Mouse (Mus musculus) cerebellum, adult 9-11 months (tissue): ENCODE results near the gene Shb.
"Not testable (repeated sequence)": the region's sequence is repeated elsewhere in the genome, so short reads cannot be mapped to it uniquely, and the experiment has no call there.

Source experiments
- DNase-seq: peaks from one replicate; pipeline ENCODE4 v3.0.0; 2022

Gene Shb

GRCm38 (mm10) chr4:45412433-45413192 lies 119.7 kb downstream of the Shb start:
- DNase-seq, result no peak

GRCm38 (mm10) chr4:45411181-45411790 lies 121.0 kb downstream of the Shb start:
- DNase-seq, result no peak

DNA sequence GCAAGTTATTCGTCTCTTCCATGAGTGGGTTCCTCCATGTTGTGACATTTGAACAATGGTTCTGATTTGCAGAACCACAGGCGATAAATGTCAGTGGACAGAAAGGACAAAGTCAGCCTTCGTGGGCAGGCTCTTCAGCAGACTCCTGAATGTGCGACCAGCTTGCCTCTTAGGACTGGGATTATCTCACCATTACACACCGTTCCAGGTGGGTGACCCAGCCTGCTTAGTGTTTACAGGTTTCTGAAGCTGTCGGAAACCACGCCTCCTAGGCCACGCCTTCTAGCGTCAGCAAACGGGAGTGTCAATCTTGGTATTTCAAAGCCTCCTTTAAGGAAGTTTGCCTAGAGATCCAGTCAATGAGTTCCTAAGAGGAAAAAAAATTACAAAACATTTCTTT lies 123.0 kb downstream of the Shb start:
- peak; percentile 70 for DNase-seq

DNA sequence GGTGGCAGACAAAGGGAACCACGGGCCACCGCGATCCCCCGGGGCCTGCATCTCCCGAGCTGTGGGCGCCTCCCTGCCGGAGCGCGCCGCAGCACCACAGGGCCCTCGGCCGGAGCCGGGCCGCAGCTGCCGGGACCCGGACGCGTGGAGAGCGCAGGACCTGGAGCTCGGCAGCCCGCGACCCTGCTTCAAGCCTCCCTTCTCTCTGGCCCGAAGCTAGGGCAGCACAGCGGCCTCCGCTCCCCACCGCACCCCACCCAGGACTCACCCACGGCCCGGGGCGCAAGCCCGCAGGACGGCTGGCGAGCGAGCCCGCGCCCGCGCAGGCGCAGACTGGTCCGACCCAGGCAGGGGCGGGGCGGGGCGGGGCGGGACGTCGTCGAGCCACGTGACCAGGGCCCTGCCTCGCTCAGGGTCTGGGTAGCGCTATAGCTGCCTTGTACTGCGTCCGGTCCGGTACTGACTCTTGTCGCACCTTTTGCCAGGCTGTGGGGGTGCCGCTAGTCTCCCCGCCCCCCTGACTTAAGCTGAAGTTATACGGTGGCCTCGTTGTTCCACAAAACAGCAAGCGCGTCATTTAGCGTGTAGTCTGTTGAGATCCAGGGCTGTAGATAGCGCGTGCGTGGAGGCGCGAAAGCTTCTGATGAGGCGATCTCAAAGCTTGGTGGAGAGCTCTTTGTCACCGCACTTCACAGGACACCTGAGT lies 123.7 kb downstream of the Shb start, which contains the start of gene Slc25a51:
Slc25a51 (minus strand) TSS at position 340 of the 706 bp plus-strand sequence.
- DNase-seq, result peak; percentile 91

DNA sequence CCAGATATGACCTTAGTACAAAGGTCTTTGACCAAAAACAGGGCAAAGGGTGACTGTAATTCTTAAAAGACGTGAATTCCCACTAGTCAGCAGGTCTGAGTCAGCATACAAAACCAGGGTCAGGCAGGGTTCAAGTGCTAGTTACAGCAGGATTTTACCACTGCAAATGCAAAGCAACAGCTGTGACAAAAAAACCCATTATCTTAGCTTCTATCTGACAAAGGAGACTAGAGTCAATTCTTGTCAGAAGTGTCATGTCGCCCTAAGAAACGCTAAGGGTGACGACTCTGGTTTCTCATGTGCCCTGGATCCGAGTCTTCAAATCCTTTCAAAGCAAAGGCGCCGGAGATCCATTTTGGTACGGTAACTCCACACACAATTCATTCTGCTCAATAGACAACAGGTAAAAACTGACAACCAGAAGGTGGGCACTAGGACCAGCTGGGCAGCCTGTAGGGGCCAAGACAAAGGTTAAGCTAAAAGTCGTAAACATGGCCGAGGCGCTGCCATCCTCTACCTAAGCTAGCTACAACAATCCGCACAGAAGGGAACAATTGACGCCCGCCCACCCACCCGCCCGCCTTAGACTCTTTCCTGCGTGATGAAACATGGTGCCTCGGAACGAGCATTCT lies 124.5 kb downstream of the Shb start:
- DNase-seq, result peak; percentile 50

DNA sequence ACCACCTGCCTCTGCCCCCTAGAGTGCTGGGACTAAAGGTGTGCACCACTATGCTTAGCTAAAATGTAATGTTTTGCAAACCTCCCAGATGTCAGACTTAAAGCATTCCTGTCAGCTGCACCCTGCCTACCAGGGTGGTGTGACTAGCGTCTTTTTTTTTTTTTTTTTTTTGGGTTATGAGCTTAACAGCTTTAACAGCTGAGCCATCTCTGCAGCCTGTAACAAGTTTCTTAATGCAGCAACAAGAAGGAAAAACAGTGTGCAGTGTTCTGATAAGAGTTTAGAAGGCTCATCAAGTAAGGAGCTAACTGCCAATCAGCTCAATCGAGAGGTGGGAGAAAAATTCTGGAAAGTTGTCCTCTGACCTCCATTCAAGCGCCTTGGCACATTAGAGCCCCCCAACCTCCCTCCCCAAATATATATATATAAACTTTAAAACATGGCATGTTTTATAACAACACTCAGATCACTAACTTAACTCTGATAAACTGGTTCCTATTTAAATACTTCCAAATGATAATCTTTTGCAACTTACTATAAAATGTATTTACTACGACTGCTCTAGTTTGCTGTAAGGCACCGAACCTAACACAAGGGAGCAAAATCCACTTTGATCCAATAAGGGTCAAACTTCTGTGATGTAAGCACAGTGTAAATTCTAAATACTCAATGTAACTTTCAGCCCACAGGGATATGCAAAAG lies 125.1 kb downstream of the Shb start:
- no peak for DNase-seq

DNA sequence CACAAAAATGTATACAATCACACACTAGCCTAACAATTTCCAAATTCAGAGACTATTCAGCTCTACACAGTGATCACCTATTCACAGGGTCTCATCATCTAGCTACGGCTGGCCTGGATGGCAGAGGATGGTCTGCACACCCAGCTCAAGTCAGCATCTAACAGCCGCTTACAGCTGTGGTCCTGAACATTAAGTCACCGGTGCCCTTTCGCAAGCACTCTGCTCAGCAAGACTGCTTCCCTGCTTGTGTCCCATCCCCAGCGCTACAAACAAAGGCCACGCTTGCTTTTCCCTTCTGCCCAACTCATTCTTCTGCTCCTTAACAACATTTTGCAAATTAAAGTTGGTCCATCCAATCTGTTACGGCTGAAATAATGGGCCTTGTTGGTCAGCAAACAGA lies 125.9 kb downstream of the Shb start:
- DNase-seq, result no peak

DNA sequence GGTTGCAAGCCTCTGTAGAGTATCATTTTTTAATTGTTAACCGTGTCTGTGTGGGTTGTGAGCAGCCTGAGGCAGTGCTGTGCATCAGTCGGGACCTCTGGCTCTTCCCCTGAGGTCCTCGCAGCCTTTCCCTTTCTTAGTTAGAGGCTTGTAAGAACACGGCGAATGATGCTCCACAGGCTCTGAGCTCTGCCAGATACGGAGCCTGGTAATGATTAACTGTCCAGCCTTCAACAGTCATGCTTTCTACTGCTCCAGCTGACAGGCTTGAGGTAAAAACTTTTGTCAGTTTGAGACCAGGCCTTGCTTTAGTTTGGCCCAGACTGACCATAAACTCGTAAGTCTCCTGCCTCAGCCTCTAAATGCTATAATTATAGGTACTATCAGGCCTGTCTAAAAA lies 127.0 kb downstream of the Shb start:
- DNase-seq, result no peak

- no peak for DNase-seq
These were observed 128.2 kb downstream of the Shb start for GRCm38 (mm10) chr4:45404086-45404485.

DNA sequence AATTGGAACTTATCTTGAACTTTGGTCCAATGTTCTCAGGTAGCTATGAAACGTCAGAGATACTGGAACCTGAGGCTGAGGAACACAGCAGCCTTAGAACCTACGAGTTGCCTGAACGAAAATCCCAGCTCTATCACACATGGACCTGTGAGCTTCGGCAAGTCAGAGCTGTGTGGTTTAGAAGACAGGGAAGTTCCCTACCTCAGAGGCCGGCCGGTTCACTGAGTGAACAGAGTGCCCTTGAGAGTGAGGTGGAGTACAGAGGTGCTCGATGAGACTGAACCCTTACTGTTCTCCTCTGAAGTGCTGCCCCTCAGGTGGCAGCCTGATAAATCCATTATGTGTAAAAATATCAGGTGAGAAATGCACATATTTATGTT lies 128.8 kb downstream of the Shb start:
- no peak for DNase-seq

DNA sequence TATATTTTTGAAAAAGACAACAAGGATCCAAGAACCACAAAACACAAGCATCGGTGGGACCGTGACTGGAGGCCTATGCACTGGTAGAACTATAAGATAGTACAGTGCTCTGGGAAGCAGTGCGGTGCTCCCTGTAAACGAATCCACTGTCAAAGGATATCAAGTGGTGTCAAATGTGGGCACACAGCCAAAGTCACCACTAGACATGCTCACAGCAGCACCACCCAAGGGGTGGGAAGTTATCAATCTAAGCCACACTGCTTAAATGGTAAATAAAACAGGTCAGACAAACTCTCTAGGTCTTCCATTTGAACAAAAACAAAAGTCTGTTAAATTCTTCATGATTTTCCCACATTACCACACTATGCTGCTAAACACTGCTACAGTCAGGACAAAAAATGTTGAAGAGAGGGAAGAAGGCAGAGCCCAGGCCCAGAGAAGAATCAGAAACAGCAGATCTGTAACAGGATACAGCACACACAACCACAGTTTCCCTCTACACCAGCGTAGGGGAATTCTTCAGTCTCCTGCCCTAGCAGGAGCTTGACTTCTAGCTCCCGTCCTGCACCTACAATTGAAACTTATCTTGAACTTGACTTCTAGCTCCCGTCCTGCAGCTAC lies 129.3 kb downstream of the Shb start:
- no peak for DNase-seq

DNA sequence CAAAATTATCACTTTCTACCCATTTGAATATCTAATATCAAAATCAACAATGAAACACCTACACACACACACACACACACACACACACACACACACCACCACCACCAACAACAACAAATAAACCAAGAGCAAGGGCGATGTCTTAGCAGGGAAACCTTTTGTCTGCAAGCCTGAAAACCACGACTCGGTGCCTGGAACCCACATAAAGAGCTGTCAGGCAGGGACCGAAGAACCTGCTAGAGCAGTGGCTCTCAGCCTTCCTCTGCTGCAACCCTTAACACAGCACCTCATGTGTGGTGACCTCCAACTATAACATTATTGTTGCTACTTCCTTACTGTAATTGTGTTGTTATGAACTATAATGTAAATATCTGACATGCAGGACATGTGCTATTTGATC lies 130.0 kb downstream of the Shb start:
- no peak for DNase-seq

DNA sequence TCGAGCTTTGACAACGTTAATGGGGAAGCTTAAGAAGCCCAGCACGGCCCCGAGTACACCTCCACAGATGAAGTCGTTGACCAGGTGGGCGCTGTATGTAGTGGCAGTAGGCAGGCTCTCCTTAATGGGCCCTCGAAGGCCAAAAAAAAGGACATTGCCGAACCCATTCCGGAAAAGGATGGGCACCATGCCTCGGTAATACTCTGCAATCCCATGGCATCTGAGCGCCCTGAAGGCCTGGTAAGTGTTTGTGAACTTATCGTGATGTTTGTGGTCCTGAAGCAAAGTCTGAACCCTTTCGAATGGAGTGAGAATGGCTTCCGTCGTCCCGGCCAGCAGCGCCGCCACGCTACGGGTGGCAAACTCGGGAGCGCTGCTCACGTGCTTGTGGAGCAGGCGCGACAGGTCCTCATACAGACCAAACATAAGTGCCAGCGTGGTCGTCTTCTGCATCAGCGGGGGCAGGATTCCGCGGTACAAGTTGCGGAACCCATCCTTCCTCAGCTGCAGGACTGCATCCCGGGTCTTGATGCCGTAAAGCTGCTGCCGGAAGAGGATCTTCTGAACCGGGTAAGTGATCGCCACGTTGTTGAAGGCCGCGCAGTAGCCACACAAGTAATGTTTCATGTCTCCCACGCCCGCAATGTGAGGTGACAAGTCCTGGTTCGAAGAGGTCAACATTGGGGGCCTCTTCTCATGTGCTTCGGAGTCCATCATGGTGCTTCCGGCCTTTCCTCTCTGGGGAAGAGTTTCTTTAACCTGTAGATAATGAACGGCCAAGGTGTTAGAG lies 132.7 kb downstream of the Shb start:
- DNase-seq, result no peak

GRCm38 (mm10) chr4:45398315-45398714 lies 134.0 kb downstream of the Shb start:
- DNase-seq, result not testable (repeated sequence)

GRCm38 (mm10) chr4:45396211-45396610 lies 136.1 kb downstream of the Shb start:
- not testable (repeated sequence) for DNase-seq

- no peak for DNase-seq
These were observed 138.6 kb downstream of the Shb start for GRCm38 (mm10) chr4:45393658-45394057.

DNA sequence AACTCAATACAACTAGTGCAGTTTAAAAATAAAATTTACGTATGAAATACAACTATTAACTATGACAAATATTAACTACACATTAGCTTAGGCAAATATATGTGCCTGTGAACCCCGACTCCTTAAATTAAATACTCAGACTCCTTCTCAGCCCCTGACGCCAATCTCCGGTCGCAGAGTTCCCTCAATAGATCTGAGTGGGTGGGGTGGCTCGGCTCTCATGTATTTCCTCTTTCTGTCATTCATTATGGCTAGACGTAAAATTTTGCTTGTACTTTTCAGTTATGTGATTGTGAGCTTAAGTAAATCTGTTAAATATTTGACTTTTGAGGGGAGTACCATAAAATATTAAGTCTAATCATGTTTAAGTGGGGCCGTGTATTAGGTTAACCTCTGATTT lies 139.3 kb downstream of the Shb start:
- no peak for DNase-seq

- DNase-seq, result no peak
These were observed 139.7 kb downstream of the Shb start for GRCm38 (mm10) chr4:45392572-45392971.

GRCm38 (mm10) chr4:45392099-45392498 lies 140.2 kb downstream of the Shb start:
- no peak for DNase-seq

GRCm38 (mm10) chr4:45387296-45387695 lies 145.0 kb downstream of the Shb start:
- DNase-seq, result not testable (repeated sequence)

DNA sequence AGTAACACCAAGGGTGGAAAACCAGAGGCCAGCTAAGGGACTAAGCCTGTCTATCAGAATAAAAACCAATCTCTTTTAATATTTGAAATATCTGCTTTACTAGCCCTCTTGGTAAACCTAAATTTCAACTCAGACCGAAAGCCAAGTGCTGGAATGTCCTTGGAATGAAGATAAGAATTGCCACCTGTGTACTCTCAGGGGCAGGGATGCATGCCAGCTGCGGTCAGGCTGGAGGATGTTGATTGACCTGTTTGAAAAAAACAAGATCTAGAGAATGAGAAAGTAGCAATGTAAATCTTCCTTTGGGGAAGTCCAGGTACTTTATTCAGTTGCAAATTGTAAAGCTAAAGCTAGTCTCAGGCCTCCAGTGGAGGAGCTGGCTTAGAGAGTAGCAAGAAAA lies 150.1 kb downstream of the Shb start:
- DNase-seq, result not testable (repeated sequence)
